Mouse (Mus musculus) embryo, embryonic 11.5 days (tissue): ENCODE measurements around the gene Stxbp5l.
"Not testable (repeated sequence)": the region's sequence is repeated elsewhere in the genome, so short reads cannot be mapped to it uniquely, and the experiment has no call there.

Source experiments
- DNase-seq: peaks from one replicate; pipeline ENCODE4 v3.0.0-alpha.2; 2012; ENCODE audit warnings: low read depth, low spot score

Gene Stxbp5l

GRCm38 (mm10) chr16:37384821-37385344 lies at the start of gene Stxbp5l:
Gene Stxbp5l (minus strand): TSS chr16:37384962.
- DNase-seq = peak; percentile 76

GRCm38 (mm10) chr16:37433418-37434204 lies 48.8 kb upstream of the Stxbp5l start:
- DNase-seq = no peak

GRCm38 (mm10) chr16:37425434-37425833 lies 40.7 kb upstream of the Stxbp5l start:
- DNase-seq = no peak

GRCm38 (mm10) chr16:37422874-37423273 lies 38.1 kb upstream of the Stxbp5l start:
- DNase-seq = no peak

DNA sequence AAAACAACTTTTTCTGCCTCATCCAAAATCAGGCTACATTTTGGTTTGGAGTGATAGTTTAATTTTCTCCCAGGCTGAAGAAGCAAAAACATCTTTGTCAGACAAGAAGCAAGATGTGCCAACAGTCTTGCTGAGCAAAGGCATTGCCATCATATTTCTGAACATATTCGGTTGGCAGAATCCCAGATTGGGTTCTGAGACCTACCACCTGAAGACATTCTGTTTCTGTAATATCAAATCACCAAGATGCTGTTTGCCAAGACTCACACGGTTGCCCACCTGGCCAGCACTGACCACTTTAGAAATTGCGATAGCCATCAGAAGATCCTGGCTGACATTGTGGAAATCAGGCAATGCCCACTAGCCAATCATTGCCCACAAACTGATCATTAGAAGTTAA lies 37.1 kb upstream of the Stxbp5l start:
- DNase-seq = no peak

DNA sequence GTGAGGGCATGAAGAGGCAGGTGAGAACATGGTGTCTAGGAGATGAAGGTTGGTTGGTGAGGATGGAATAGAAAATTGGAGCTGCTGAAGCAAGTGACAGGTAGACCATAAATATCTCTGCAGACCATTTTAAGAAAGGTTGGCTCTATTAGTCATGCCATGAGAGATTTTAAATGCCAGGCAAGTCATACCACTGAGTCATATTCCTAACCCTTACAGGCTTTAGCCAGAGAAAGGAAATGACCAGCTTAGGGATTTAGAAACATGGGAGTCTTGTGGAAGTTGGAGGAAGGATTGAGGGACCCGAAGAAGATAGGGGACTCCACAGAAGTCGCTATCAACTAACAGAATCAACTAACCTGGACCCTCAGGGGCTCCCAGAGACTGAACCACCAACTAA lies 35.8 kb upstream of the Stxbp5l start:
- DNase-seq = no peak

DNA sequence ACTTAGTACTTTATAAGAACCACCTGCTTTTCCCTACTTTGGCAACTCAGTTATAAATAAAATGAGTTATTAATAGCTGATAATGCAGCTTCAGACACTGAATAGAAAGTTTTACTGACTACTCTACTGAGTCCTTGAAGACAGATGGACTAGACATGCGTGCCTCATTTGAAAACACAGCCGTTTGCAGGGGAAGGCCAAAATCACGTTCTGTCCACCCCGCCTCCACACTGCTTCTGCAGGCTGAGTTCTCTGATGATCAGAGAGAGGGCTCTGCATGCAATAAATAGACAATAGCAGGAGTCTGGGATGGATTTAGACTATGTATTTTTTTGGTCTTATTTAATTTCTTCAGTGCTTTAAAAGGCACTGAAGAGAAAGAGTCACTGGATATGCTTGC lies 20.8 kb upstream of the Stxbp5l start:
- no peak for DNase-seq

DNA sequence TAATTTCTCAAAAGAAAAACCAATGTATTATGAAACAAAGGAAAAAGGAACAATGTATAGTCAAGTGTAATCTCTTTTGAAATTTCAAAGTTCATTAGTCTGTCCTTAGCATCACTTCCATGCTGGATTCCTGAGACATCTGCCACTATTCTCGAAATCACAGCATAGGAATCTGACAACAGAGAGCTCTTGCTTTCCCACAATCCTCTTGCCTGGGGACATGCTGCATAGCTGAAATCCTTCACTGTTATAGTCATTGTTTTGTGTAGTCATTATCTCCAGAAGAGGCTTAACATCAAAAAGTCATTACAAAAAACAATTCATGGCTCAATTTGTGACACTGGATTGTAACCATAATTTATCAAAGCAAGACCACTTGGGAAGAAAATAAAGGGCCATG lies 20.2 kb upstream of the Stxbp5l start:
- no peak for DNase-seq

- DNase-seq = no peak
Measured at GRCm38 (mm10) chr16:37389964-37390363, 5.2 kb upstream of the Stxbp5l start.

GRCm38 (mm10) chr16:37389201-37389905 lies 4.6 kb upstream of the Stxbp5l start:
- DNase-seq = no peak

GRCm38 (mm10) chr16:37384369-37384768 lies 393 bp downstream of the Stxbp5l start:
- peak; percentile 16 for DNase-seq

GRCm38 (mm10) chr16:37383426-37383825 lies 1.3 kb downstream of the Stxbp5l start:
- DNase-seq = no peak

DNA sequence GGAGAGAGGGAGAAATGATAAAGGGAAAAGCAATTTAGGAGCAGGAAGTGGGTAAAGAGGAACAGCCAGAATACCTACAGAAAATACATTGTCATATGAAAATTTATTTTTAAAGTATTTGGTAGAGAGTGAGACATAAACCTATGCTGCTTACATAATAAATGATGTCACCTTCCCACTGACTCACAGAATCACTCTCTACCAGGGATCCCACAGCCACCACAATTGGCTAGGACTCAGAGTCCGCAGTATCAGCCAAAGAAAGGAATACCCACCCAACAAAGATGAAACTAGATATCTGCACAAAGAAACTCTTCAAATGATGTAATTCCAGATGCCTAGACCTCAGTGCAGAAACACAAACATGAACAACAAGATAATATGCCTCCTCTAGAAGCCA lies 12.0 kb downstream of the Stxbp5l start:
- no peak for DNase-seq

- no peak for DNase-seq
Measured at GRCm38 (mm10) chr16:37367426-37367825, 17.3 kb downstream of the Stxbp5l start.

- DNase-seq = no peak
Measured at GRCm38 (mm10) chr16:37363958-37364357, 20.8 kb downstream of the Stxbp5l start.

DNA sequence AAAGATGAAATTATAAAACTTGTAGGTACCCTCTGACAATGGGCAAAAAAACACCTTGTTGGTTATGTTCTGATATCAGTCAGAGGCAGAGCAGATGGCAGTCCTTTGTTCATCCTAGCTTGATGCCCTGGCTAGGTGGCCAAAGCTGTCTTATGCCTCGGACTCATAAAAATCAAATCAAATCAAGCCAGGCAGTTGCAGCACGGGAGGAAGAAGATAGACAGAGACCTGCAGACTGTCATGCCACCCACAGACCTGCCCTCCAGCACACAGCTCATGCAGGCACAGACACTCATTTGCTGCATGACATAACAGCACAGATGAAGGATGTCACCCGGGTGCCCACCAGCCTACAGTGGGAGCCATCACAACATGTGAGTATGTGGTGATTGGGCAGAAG lies 29.1 kb downstream of the Stxbp5l start:
- no peak for DNase-seq

GRCm38 (mm10) chr16:37347092-37347491 lies 37.7 kb downstream of the Stxbp5l start:
- DNase-seq = no peak

GRCm38 (mm10) chr16:37344960-37345359 lies 39.8 kb downstream of the Stxbp5l start:
- no peak for DNase-seq

DNA sequence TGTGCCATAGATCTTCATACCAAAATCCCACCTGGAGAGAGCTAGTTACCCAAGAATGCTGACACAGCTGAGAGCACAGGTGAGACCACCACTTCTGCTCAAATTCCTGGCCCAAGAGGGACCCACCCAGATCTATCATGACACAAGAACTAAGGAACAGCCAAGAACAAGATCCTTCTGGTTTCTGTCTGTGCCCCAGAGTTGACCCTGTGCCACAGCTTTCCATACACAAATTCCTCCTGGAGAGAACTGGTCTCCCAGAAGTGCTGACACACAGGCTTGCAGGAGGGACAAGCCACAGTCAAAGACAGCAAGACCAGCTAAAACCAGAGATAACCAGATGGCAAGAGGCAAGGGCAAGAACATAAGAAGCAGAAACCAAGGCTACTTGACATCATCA lies 43.3 kb downstream of the Stxbp5l start:
- not testable (repeated sequence) for DNase-seq

- DNase-seq = no peak
Measured at GRCm38 (mm10) chr16:37338177-37338576, 46.6 kb downstream of the Stxbp5l start.

GRCm38 (mm10) chr16:37337529-37337928 lies 47.2 kb downstream of the Stxbp5l start:
- DNase-seq = no peak

- DNase-seq = no peak
Measured at GRCm38 (mm10) chr16:37304441-37304840, 80.3 kb downstream of the Stxbp5l start.

- DNase-seq = no peak
Measured at GRCm38 (mm10) chr16:37292593-37292992, 92.2 kb downstream of the Stxbp5l start.
